Mouse (Mus musculus) layer of hippocampus, adult 9-10 months (tissue): Measurements from ENCODE around the gene Tspan2.
A peak's percentile ranks its signal among the peaks of the same experiment; 100 is the strongest.

Source experiments
- DNase-seq: peaks from one replicate; pipeline ENCODE4 v3.0.0; 2022; ENCODE audit warnings: low spot score

Tspan2 gene

GRCm38 (mm10) chr3:102734313-102735030, at the start of gene Tspan2:
TSS of gene Tspan2 (plus strand) at chr3:102734529.
- DNase-seq = no peak

GRCm38 (mm10) chr3:102686861-102687260, 47.5 kb upstream of the Tspan2 start:
- no peak for DNase-seq

- DNase-seq = no peak
Observed at GRCm38 (mm10) chr3:102687852-102688251, 46.5 kb upstream of the Tspan2 start.

- peak; percentile 36 for DNase-seq
Observed at GRCm38 (mm10) chr3:102691802-102692484, 42.4 kb upstream of the Tspan2 start.

GRCm38 (mm10) chr3:102692758-102693325, 41.5 kb upstream of the Tspan2 start:
- no peak for DNase-seq

- no peak for DNase-seq
Observed at GRCm38 (mm10) chr3:102698127-102698526, 36.2 kb upstream of the Tspan2 start.

- no peak for DNase-seq
Observed at GRCm38 (mm10) chr3:102701303-102701702, 33.0 kb upstream of the Tspan2 start.

GRCm38 (mm10) chr3:102701902-102702544, 32.3 kb upstream of the Tspan2 start:
- DNase-seq = no peak

GRCm38 (mm10) chr3:102704001-102704401, 30.3 kb upstream of the Tspan2 start:
- DNase-seq = no peak

GRCm38 (mm10) chr3:102708599-102708998, 25.7 kb upstream of the Tspan2 start:
- DNase-seq = no peak

GRCm38 (mm10) chr3:102715066-102715584, 19.2 kb upstream of the Tspan2 start:
- DNase-seq = peak; percentile 73

- no peak for DNase-seq
Observed at GRCm38 (mm10) chr3:102715839-102716238, 18.5 kb upstream of the Tspan2 start.

GRCm38 (mm10) chr3:102717586-102718285, 16.6 kb upstream of the Tspan2 start:
- DNase-seq = no peak

- DNase-seq = no peak
Observed at GRCm38 (mm10) chr3:102723154-102723553, 11.2 kb upstream of the Tspan2 start.

- no peak for DNase-seq
Observed at GRCm38 (mm10) chr3:102723841-102724570, 10.3 kb upstream of the Tspan2 start.

- no peak for DNase-seq
Observed at GRCm38 (mm10) chr3:102724798-102725459, 9.4 kb upstream of the Tspan2 start.

- DNase-seq = no peak
Observed at GRCm38 (mm10) chr3:102729416-102729815, 4.9 kb upstream of the Tspan2 start.

- DNase-seq = no peak
Observed at GRCm38 (mm10) chr3:102731112-102731511, 3.2 kb upstream of the Tspan2 start.

- no peak for DNase-seq
Observed at GRCm38 (mm10) chr3:102732619-102733018, 1.7 kb upstream of the Tspan2 start.

- no peak for DNase-seq
Observed at GRCm38 (mm10) chr3:102733050-102733449, 1.3 kb upstream of the Tspan2 start.

GRCm38 (mm10) chr3:102733936-102734312, 405 bp upstream of the Tspan2 start:
- no peak for DNase-seq
